Mouse (Mus musculus) cerebellum, adult 2 months (tissue): Measurements from ENCODE around the gene Nt5dc1.

Experiments
- CTCF ChIP-seq: fragments of 200-500 bp; IDR thresholded peaks from 2 replicates; pipeline ENCODE4 v1.5.1; 2011; ENCODE audit warnings: low read depth, mild to moderate bottlenecking, control low read depth, low read length, moderate library complexity, borderline replicate concordance; ENCODE audit not compliant: insufficient read depth
- POLR2A ChIP-seq: fragments of 200-500 bp; IDR thresholded peaks from 2 replicates; pipeline ENCODE4 v1.6.1; 2011; ENCODE audit warnings: low read length, control low read depth, borderline replicate concordance; ENCODE audit not compliant: insufficient read depth

DNA sequence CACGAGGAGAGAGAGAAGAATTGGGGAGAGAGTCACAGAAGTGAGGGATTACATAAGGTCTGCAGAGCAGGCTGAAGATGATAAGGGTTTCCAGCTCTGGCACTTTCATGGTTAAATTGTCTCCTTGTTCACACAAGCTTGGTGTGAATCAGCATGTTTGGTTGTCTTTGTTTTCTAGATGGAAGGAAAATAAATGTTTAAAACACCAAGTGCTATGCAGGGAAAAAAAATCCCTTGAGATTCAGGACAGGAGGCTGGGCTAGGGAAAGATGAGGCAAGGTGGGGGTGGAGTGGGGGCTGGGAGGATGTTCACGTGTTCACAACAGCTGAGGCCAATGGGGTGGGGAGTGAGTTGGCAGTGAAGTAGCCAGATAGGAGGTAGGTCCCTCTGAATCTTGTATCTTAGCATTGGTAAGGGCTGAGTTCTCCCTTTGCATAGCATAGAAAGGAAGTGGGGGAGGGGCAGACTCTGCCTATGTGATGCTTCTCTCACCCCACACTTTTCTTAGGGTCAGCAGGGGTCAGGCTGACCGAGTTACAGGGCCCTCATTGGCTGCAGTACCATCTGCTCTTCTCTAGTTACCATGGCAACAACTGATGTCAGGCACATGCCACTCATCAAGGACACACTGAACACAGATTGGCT, 101.7 kb downstream of the Nt5dc1 start:
- TF ChIP-seq CTCF (no peak), POLR2A (peak; percentile 22; the same call in 1 of the 2 replicates)
